Mouse (Mus musculus) gastrocnemius, postnatal 10 days (tissue): ENCODE data around the gene 6030468B19Rik. TPM values are rescaled to one million over a fixed set of nuclear protein-coding genes. Genes with fewer than 3 reads are reported as not detected.
"Not testable (repeated sequence)": the region's sequence is repeated elsewhere in the genome, so short reads cannot be mapped to it uniquely, and the experiment has no call there.

Source experiments
- DNase-seq: peaks from one replicate; pipeline ENCODE4 v3.0.0; 2021; ENCODE audit warnings: mixed read lengths
- total RNA-seq, 2 experiments: library from RNA; stranded (reverse); gene quantifications; 2 replicates each; pipeline ENCODE4 v1.2.3; 2021

Gene 6030468B19Rik
- total RNA-seq, 2 experiments from 2014 or later = not detected

- peak; percentile 64 for DNase-seq
These were observed 17.8 kb upstream of the 6030468B19Rik start for GRCm38 (mm10) chr11:117779434-117780198.

DNA sequence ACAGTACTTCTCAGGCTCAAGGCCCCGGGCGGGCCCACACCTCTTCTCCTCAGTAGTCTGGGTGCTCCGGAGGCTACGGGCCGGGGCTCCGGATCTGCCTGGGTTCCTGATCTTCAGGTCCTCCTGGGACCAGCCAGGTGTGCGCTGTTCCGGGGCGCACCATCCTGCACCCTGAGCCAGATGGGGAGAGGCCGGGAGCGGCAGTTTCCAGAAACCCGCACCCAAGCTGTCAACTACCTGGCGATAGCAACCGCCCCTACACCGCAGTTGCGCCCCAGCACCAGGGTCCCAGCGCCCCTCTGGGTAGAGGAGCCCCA, 17.3 kb upstream of the 6030468B19Rik start:
- DNase-seq = no peak

- peak; percentile 82 for DNase-seq
These were observed 16.8 kb upstream of the 6030468B19Rik start for GRCm38 (mm10) chr11:117780582-117781111.

- DNase-seq = peak; percentile 64
These were observed 16.1 kb upstream of the 6030468B19Rik start for GRCm38 (mm10) chr11:117781199-117781821.

DNA sequence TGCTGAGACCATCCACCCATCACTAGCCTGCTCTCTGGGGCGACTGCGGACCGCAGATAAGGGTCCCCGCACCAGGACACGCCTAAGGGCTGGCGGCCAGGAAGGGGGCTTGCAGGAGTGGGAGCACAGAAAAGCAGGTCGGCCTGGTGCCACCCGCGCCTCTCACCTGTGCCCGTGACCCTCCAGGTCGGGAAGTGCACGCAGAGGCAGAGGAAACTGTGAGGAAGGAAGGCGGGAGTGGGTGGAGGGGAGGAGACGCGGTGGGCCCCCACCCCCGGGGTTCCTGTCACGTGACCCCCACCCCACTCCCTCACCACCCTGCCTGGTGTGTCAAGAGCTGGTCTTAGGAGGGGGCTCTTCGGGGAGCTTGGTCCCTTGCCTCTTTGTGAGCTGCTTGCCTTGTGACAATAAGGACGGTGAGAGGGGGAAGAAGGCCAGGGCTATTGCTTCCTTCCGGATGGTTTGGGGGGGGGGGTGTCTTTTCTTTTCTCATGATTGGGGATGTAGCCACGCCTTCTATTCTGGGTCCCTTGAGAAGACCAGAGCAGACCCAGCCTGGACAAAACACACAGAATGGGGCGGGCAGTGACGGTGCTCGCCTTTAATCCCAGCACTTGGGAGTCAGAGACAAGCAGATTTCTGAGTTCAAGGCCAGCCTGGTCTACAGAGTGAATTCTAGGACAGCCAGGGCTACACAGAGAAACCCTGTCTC, 15.3 kb upstream of the 6030468B19Rik start, which contains the start of the genes Tmc8 and Tmc6:
TSS of gene Tmc8 (plus strand) at position 84 of the 712 bp plus-strand sequence.
TSS of gene Tmc6 (minus strand) at position 206 of the 712 bp plus-strand sequence.
- DNase-seq = no peak

- DNase-seq = no peak
These were observed 14.8 kb upstream of the 6030468B19Rik start for GRCm38 (mm10) chr11:117782705-117783034.

GRCm38 (mm10) chr11:117783089-117783488, 14.4 kb upstream of the 6030468B19Rik start:
- DNase-seq = peak; percentile 67

- DNase-seq = no peak
These were observed 13.7 kb upstream of the 6030468B19Rik start for GRCm38 (mm10) chr11:117783683-117784309.

GRCm38 (mm10) chr11:117786294-117786693, 11.2 kb upstream of the 6030468B19Rik start:
- peak; percentile 55 for DNase-seq

DNA sequence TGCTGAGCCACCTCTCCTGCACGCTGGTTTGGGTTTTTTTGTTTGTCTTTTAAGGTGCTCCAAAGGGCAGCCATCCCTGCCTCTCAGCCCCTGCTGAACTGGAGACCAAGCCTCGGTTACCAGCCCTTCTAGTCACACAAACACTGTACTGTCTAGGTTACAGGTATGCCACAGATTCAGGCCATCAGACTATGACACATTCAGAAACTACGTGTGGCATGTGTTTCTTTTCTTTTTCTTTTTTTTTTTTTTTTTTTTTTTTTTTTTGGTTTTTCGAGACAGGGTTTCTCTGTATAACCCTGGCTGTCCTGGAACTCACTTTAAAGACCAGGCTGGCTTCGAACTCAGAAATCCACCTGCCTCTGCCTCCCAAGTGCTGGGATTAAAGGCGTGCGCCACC, 9.0 kb upstream of the 6030468B19Rik start:
- not testable (repeated sequence) for DNase-seq

DNA sequence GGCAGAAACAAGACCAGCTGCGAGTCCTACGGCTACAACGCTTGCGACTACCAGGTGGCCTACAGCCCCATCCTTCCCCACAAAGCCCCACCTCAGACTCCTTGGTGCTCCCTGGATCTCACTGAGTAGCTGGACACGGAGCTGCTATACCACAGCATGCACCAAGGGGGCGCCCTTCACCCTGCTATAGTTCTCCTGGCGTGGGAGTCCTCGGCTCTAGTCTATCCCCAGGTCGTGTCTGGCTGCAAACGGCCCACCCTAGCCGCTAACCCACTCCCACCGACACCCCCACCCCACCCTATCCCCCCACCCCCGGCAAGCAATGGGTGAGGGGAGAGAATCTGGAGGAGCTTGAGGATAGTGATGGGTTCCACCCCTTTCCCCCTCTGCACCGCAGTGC, 7.2 kb upstream of the 6030468B19Rik start:
- DNase-seq = peak; percentile 79

DNA sequence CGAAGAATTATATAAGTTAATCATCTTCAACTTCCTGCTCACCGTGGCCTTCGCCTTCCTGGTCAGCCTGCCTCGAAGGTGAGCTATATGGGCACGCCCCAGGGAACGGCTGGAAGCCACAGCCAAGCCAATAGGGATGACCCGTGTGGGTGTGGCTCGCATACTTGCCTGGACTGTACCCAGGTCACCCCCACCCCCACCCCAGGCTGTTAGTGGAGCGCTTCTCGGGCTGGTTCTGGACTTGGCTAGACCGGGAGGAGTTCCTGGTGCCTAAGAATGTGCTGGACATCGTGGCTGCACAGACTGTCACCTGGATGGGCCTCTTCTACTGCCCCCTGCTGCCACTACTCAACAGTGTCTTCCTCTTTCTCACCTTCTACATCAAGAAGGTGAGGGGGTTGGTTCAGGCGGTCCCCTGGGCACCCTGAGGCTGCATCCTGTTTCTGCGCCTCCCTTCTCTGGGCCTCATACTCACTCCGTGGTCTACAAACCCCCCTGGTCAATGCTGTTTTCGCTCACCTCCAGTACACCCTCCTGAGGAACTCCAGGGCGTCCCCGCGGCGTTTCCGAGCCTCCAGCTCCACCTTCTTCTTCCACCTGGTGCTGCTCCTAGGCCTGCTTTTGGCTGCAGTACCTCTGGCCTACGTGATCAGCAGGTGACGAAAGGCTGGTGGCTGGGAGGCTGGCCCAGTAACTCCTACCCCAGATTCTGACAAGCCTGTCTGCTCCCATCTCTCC, 6.6 kb upstream of the 6030468B19Rik start:
- no peak for DNase-seq

- no peak for DNase-seq
These were observed 6.1 kb upstream of the 6030468B19Rik start for GRCm38 (mm10) chr11:117791441-117791761.

DNA sequence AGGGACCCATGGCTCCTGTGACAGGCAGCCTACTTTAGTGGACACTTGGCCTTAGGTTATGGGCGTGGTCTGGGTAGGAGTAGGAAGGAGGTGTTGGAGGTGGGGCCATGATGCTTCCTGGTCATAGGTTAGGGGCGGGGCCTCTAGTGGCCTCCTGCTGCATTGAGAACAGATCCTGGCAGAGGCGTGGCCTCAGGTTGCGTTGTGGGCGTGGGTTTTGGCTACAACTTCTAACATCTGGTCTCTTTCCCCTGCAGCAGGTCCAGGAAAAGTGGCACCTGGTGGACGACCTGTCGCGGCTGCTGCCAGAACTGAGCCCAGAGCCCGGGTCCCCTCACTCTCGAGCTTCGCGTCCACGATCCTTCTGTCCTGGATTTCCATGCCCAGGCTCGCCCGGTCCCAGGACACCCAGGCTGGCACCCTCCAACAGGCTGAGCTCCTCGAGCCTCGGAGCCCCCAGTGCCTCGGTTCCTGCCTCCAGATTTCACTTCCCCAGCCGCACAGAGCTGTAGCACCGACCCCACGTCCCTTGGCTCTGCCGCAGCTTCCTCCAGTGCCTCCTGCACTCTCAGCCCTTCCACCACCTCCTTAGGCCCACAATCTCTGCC, 5.1 kb upstream of the 6030468B19Rik start:
- DNase-seq = no peak

- DNase-seq = no peak
These were observed 3.4 kb upstream of the 6030468B19Rik start for GRCm38 (mm10) chr11:117794035-117794551.

DNA sequence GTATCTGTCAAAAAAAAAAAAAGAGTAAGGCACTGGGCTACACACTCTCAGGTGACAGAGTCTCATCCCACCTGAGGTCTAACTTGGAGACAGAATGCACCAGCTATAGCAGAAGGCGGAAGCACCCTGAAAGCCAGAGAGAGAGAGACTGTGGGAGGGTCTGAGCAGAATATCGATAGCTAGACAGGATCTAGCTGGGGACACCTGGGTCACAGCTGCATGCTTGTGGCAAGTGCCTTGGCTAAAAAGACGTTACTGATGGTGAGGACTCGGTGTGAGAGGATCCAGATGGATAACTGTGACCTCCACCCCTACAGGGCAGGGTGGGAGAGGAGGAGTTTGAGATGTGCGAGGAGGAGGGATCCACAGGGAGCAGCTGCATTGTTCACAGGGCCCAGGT, 506 bp upstream of the 6030468B19Rik start:
- DNase-seq = no peak

GRCm38 (mm10) chr11:117798160-117798541, 691 bp downstream of the 6030468B19Rik start:
- no peak for DNase-seq

GRCm38 (mm10) chr11:117799174-117799573, 1.7 kb downstream of the 6030468B19Rik start:
- DNase-seq = no peak

DNA sequence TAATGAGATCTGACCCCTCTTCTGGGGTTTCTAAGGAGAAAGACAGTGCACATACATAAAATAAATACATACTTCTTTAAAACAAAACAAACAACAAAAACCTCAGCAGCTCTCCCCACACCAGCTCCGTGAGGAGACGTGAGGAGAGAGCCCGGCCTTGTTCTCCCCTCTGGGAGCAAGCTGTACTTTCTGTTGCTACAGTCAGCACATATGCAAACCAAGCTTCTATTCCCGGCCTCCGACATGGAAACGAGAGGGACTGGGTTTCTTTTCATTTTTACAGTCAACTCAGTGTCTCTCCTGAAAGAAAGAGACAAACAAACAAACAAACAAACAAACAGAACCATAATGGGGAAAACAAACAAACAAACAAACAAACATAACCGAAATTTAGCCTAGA, 2.6 kb downstream of the 6030468B19Rik start:
- DNase-seq = no peak

- DNase-seq = no peak
These were observed 4.2 kb downstream of the 6030468B19Rik start for GRCm38 (mm10) chr11:117801650-117802049.

- DNase-seq = no peak
These were observed 5.8 kb downstream of the 6030468B19Rik start for GRCm38 (mm10) chr11:117803166-117803688.
